Mouse (Mus musculus) forebrain, embryonic 10.5 days (tissue): Measurements from ENCODE around the gene Tmem186. TPM values are rescaled to one million over a fixed set of nuclear protein-coding genes. Genes with fewer than 3 reads are reported as not detected.

ENCODE experiments used
- DNase-seq: peaks from one replicate; pipeline ENCODE4 v3.0.0-alpha.2; 2017; ENCODE audit warnings: low spot score; ENCODE audit errors: extremely low spot score
- H3K27ac ChIP-seq: fragments of 300-500 bp; sonication (generic); 2 replicates; pipeline ENCODE4 v1.5.1; 2016; ENCODE audit warnings: mild to moderate bottlenecking
- H3K27me3 ChIP-seq: fragments of 300-500 bp; sonication (generic); 2 replicates; pipeline ENCODE4 v1.6.1; 2016; ENCODE audit warnings: mild to moderate bottlenecking; ENCODE audit not compliant: poor library complexity, severe bottlenecking
- H3K36me3 ChIP-seq: fragments of 300-500 bp; sonication (generic); replicated peaks from 2 replicates; pipeline ENCODE4 v1.6.1; 2016; ENCODE audit warnings: mild to moderate bottlenecking, moderate library complexity
- H3K4me1 ChIP-seq: fragments of 300-500 bp; sonication (generic); 2 replicates; pipeline ENCODE4 v1.6.1; 2016
- H3K4me3 ChIP-seq: fragments of 300-500 bp; sonication (generic); 2 replicates; pipeline ENCODE4 v1.5.1; 2016; ENCODE audit warnings: mild to moderate bottlenecking, moderate library complexity
- H3K9me3 ChIP-seq: fragments of 300-500 bp; sonication (generic); 2 replicates; pipeline ENCODE4 v1.6.1; 2016; ENCODE audit warnings: mild to moderate bottlenecking, moderate library complexity
- WGBS: fragments of 180-500 bp; shearing (Covaris S2); methylation state at CpG from one replicate; pipeline ENCODE4 v1.1.7; 2016; 5-methylcytosine and 5-hydroxymethylcytosine counted together
- microRNA-seq: library from miRNA; unstranded; fragments of <30 nt; microRNA quantifications from one replicate; pipeline ENCODE4, GENCODE M21; 2017
- polyA plus RNA-seq: library from polyadenylated mRNA; unstranded; fragments of >200 nt; fragmentation: Nextera tagmentation; extraction: Ambion mirVana; gene quantifications from 2 replicates; pipeline ENCODE4 v1.2.1, GENCODE M21; 2016

Gene Tmem186
- polyA plus RNA-seq, 1 experiment from 2014 or later: 27.5 TPM

DNA sequence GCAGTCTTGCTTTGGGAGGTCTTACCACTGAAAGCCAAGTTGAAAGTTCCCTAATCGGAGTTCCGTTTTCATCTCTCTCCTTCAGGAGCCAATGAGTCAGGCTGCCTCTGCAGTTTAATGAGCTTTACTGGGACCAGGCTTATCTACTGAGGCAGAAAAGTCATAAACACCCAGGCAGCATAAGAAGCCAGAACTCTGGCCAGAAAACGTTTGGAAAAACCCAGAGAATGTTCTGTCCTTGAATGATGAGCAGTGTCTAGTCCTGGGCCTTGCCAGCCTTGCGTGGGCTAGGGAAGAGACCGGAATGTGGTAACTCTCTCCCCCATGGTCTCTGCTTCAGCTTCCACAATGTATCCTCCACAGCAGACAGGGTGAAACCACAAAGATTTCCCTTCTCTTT, 52.5 kb downstream of the Tmem186 start:
- Histone ChIP-seq H3K4me3 (no peak overlapping the region), H3K27ac (no peak overlapping the region), H3K36me3 (peaks cover 4% of the 10 kb centered on the region; the same call in 1 of the 2 replicates), H3K27me3 (no peaks in the 10 kb centered on the region), H3K4me1 (peaks cover 3% of the 10 kb centered on the region; the same call in 1 of the 2 replicates), H3K9me3 (peaks cover 6% of the 10 kb centered on the region; the same call in 1 of the 2 replicates)
- WGBS: 83% methylated on average over 5 of the region's 5 CpGs
- no peak for DNase-seq

DNA sequence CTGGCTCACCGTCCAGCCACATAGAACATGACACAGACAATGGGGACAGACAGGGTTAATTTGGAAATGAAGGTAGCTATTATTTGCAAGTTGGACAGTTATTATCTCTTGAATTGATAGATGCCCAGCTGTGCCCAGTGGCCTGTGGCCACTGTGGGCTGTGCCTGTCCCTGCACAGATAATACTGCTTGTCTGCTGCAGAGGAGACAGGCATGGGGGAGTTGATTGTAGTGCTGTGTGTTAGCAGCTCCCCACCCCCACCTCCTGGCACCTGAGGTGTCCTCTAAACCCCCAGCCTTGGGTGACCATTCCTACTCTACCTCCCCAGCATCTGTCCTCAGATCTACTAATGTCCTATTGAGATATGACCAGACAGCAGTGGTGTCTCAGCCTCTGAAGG, 53.3 kb downstream of the Tmem186 start:
- Histone ChIP-seq H3K36me3 (peaks cover 4% of the 10 kb centered on the region; the same call in 1 of the 2 replicates), H3K27ac (no peak overlapping the region), H3K4me1 (peaks cover 3% of the 10 kb centered on the region; the same call in 1 of the 2 replicates), H3K9me3 (peaks cover 6% of the 10 kb centered on the region; the same call in 1 of the 2 replicates), H3K27me3 (no peaks in the 10 kb centered on the region), H3K4me3 (no peak overlapping the region)
- 80% methylated on average over 1 of the region's 1 CpGs for WGBS
- DNase-seq: no peak

Small RNA genes lying within 50 kb of the gene (microRNA-seq; reads per million reads assigned to microRNA genes)
- not detected for gene Gm22137

Other genes with a start within 250 kb of the Tmem186 start
- gene Tmem114, start 212.6 kb downstream of the Tmem186 start, polyA plus RNA-seq: 0.14 TPM in 1 of 2 replicates, not detected in the other
- gene Mettl22, start 166.9 kb downstream of the Tmem186 start, polyA plus RNA-seq: 24.4 and 25.7 TPM in 2 replicates
- gene Abat, start 124.3 kb downstream of the Tmem186 start, polyA plus RNA-seq: 16.2 and 16.8 TPM in 2 replicates
- gene Pmm2, start within 50 bp of the Tmem186 start, polyA plus RNA-seq: 49.8 and 54.4 TPM in 2 replicates
- gene Carhsp1, start 34.4 kb upstream of the Tmem186 start, polyA plus RNA-seq: 137 and 143 TPM in 2 replicates
- 0.26 TPM in 1 of 2 replicates, not detected in the other for gene Gm5767, start 43.1 kb upstream of the Tmem186 start, polyA plus RNA-seq
- gene Usp7, start 154.6 kb upstream of the Tmem186 start, polyA plus RNA-seq: 32.7 and 33.4 TPM in 2 replicates
- gene 1810013L24Rik, start 192.4 kb upstream of the Tmem186 start, polyA plus RNA-seq: 17.9 and 18.4 TPM in 2 replicates